Mouse (Mus musculus) midbrain, postnatal 0 days (tissue): ENCODE measurements at regions not wholly inside any gene's neighbourhood (a gene's known extent, or its start where the extent isn't known, plus 50 kb on each side); places are given as distances from the start of the nearest gene placed in this dataset.

Experiments
- ATAC-seq: fragments of 200-750 bp; cut with Nextera tagmentation; 2 replicates; pipeline ENCODE4 v1.8.0; 2017; ENCODE audit warnings: moderate number of reproducible peaks, mild to moderate bottlenecking, moderate TSS enrichment, moderate library complexity; ENCODE audit not compliant: low FRiP score
- DNase-seq: peaks from one replicate; pipeline ENCODE4 v3.0.0-alpha.2; 2015; ENCODE audit warnings: low spot score
- H3K27ac ChIP-seq: fragments of 300-500 bp; sonication (generic); 2 replicates; pipeline ENCODE4 v1.5.1; 2014; ENCODE audit warnings: low read depth, mild to moderate bottlenecking, low read length, mixed read lengths
- H3K27me3 ChIP-seq: fragments of 300-500 bp; sonication (generic); 2 replicates; pipeline ENCODE4 v1.6.1; 2014; ENCODE audit warnings: low read length, control low read depth, mixed read lengths; ENCODE audit not compliant: insufficient read depth
- H3K36me3 ChIP-seq: fragments of 300-500 bp; sonication (generic); 2 replicates; pipeline ENCODE4 v1.6.1; 2014; ENCODE audit warnings: low read length, control low read depth, mixed read lengths; ENCODE audit not compliant: insufficient read depth
- H3K4me1 ChIP-seq: fragments of 300-500 bp; sonication (generic); 2 replicates; pipeline ENCODE4 v1.6.1; 2014; ENCODE audit warnings: mild to moderate bottlenecking, control low read depth, antibody characterized with exemption, low read length, mixed read lengths; ENCODE audit not compliant: insufficient read depth
- H3K4me2 ChIP-seq: fragments of 300-500 bp; sonication (generic); 2 replicates; pipeline ENCODE4 v1.6.1; 2014; ENCODE audit warnings: low read depth, mild to moderate bottlenecking, low read length, mixed read lengths; ENCODE audit not compliant: poor library complexity, severe bottlenecking
- H3K4me3 ChIP-seq: fragments of 300-500 bp; sonication (generic); 2 replicates; pipeline ENCODE4 v1.5.1; 2014; ENCODE audit warnings: low read depth, mild to moderate bottlenecking, low read length, moderate library complexity
- H3K9ac ChIP-seq: fragments of 300-500 bp; sonication (generic); replicated peaks from 2 replicates; pipeline ENCODE4 v1.6.1; 2014; ENCODE audit warnings: mild to moderate bottlenecking, low read length, moderate library complexity, mixed read lengths; ENCODE audit not compliant: poor library complexity, severe bottlenecking
- H3K9me3 ChIP-seq: fragments of 300-500 bp; sonication (generic); 2 replicates; pipeline ENCODE4 v1.6.1; 2016; ENCODE audit warnings: low read length, control low read depth
- CTCF ChIP-seq: IDR thresholded peaks from 2 replicates; pipeline ENCODE4 v1.5.1; 2016; ENCODE audit warnings: antibody characterized with exemption, mild to moderate bottlenecking
- WGBS: fragments of 180-500 bp; shearing (Covaris S2); extraction: QIAGEN DNeasy Blood & Tissue Kit; methylation state at CpG from one replicate; pipeline ENCODE4 v1.1.7; 2014; 5-methylcytosine and 5-hydroxymethylcytosine counted together

DNA sequence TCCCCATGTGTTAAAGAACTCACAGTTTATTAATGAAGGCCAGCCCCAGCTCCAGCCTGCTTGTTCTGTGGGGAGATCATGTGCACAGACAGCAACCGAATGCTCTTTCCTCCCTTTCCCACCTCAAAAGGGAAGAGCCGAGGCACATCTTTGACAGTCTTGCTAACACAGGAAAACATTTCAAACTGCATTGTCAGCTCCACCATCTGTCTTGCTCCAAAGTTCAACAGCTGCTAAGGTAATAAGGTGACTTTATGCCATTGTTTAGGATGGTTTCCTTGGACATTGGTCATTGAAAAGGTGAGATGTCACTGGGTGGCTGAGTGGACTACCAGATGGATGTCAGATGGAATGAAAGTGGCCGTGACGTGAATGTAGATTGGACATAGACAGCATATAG lies 58.0 kb upstream of the Cep85l start:
- ATAC-seq = no peak
- H3K27me3 ChIP-seq = no peaks in the 10 kb centered on the region
- H3K27ac ChIP-seq = no peak overlapping the region
- H3K4me2 ChIP-seq = no peak overlapping the region
- no peak for TF ChIP-seq CTCF
- 0 out of 2 replicates have a peak, but pooled peaks cover 6% of the 10 kb centered on the region for H3K4me1 ChIP-seq
- no peak overlapping the region for H3K9ac ChIP-seq
- no peaks in the 10 kb centered on the region for H3K9me3 ChIP-seq
- DNase-seq = no peak
- H3K36me3 ChIP-seq = no peaks in the 10 kb centered on the region
- no peak overlapping the region for H3K4me3 ChIP-seq
- 85% methylated on average over 4 of the region's 4 CpGs for WGBS

DNA sequence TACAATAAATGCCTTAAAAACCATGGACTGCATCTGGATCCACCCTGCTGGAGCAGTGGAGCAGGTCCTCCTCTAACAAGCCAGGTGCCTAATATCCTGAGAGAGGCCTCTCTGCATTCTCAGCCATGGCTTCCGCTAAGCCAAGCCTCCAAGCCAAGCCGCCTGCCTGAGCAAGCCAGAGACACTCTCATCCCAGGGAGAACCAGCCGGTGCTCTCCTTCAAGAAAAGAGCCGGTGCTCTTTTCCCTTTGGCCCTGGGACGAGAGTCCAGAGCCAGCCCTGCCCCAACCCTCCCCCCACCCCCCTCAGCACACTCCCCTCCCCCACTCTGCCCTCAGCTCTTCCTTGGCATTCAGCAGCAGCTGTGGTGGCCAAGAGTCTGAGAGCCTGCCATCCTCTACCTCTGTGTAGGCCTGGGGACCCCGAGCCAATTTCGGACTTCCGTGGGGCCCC lies 56.3 kb upstream of the Cep85l start:
- no peak for TF ChIP-seq CTCF
- Histone ChIP-seq H3K4me2 (no peak overlapping the region), H3K4me1 (0 out of 2 replicates have a peak, but pooled peaks cover 6% of the 10 kb centered on the region), H3K9me3 (no peaks in the 10 kb centered on the region), H3K9ac (no peak overlapping the region), H3K36me3 (no peaks in the 10 kb centered on the region), H3K27ac (no peak overlapping the region), H3K27me3 (no peaks in the 10 kb centered on the region), H3K4me3 (no peak overlapping the region)
- ATAC-seq = 0 out of 2 replicates have a peak, but pooled peaks have one; percentile 24
- peak; percentile 17 for DNase-seq
- WGBS = 67% methylated on average over 8 of the region's 8 CpGs

DNA sequence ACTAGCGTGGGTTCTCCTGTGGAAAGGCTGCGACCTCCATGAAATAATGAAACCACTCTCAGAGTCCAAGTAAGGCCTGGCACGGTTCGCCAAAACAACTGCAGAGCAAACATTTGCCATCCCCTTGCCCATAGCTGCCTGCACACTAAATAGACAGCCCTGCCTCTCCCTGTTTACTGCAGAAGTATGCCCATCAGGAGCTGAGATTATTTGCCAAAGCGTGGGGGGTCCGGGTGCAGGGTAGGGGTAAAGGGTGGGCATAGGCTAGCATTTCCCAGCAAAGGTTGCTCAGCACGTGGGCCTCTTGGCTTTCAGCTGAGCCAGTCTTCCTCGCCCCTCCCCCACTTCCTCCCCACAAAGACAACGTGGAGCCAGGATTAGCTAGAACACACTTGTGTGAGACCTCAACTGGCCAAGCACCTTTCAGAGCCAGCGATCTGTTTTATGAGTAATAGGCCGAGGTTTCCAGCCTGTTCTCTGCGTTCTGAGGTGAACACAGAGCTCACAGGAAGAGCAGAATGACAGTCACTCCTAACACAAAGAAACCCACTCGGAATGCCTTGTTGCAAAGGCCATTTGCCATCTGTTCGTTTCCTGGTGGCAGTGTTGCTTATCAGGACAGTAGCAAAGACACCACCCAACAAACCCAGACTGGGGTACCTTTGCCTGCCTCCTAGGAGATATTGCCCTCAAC lies 55.6 kb upstream of the Cep85l start:
- H3K36me3 ChIP-seq = no peaks in the 10 kb centered on the region
- H3K4me1 ChIP-seq = 0 out of 2 replicates have a peak, but pooled peaks cover 6% of the 10 kb centered on the region
- no peak for TF ChIP-seq CTCF
- ATAC-seq = no peak
- H3K9ac ChIP-seq = no peak overlapping the region
- WGBS = 58% methylated on average over 14 of the region's 14 CpGs
- no peak overlapping the region; the same call in none of the 2 replicates for H3K27ac ChIP-seq
- H3K4me2 ChIP-seq = no peak overlapping the region
- H3K9me3 ChIP-seq = no peaks in the 10 kb centered on the region
- no peak overlapping the region for H3K4me3 ChIP-seq
- DNase-seq = peak; percentile 42
- no peaks in the 10 kb centered on the region for H3K27me3 ChIP-seq

DNA sequence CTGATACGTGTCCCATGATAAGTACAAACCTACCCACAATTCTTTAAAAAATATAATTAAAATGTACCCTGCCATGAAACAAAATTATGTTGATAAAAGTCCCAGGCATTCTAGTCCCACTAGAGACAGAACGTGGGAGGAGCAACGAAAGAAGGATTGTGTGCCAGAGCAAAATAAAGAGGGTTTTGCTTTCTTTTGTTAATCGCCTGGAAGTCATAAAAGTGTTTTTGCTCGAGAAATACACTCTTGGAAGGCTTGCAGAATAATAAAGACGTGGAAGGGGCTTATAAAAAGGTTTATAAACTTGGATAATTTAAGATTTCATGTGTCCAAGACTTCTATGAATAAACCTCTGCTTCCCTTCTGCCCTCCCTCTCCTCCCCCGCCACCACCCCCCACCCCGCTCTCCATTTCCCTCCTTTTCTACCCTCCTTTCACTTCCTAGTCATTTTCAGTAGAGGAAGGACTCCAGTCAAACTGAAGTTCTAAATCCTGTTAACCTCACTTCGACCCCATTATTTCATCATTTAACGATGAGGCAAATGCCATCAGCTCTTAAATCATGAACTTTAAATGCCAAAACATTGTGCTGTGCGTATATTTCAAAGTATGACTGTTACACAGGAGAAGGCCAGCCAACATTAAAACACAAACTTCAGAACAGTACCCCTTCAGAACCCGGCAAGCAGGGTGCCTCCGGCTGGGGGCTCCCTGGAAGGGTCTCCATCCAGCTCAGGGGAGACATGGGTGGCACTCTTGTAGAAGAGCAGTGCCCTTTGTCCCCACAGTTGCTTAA lies 54.8 kb upstream of the Cep85l start:
- H3K9me3 ChIP-seq = no peaks in the 10 kb centered on the region
- no peak overlapping the region for H3K9ac ChIP-seq
- no peak overlapping the region for H3K4me2 ChIP-seq
- no peaks in the 10 kb centered on the region for H3K36me3 ChIP-seq
- no peak for DNase-seq
- WGBS = 71% methylated on average over 13 of the region's 13 CpGs
- no peak for TF ChIP-seq CTCF
- H3K4me1 ChIP-seq = peaks cover 9% of the 10 kb centered on the region; the same call in 1 of the 2 replicates
- H3K4me3 ChIP-seq = no peak overlapping the region
- no peak overlapping the region; the same call in 1 of the 2 replicates for H3K27ac ChIP-seq
- ATAC-seq = no peak
- H3K27me3 ChIP-seq = no peaks in the 10 kb centered on the region

DNA sequence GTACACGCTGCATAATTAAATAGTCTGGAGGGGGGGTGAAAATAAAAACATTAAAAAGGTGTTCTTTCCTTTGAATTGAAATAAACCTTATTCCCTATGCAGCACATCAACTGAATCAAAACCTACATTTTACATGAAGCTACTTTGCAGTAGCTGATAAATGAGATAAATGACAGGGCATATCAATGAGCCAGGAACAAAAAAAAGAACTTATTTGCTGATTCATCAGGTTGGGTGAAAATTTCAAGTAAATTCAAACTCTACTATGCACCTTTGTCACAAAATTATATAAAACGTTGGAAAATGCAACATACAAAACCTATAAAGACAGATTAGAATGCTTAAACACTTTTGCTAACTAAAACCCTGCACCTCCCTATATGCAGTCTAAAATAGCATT lies 53.0 kb upstream of the Cep85l start:
- no peak overlapping the region for H3K27ac ChIP-seq
- no peak overlapping the region for H3K4me3 ChIP-seq
- no peaks in the 10 kb centered on the region for H3K36me3 ChIP-seq
- H3K27me3 ChIP-seq = no peaks in the 10 kb centered on the region
- no peak overlapping the region for H3K9ac ChIP-seq
- no peaks in the 10 kb centered on the region for H3K9me3 ChIP-seq
- 78% methylated on average over 2 of the region's 2 CpGs for WGBS
- no peak overlapping the region for H3K4me2 ChIP-seq
- H3K4me1 ChIP-seq = peaks cover 12% of the 10 kb centered on the region; the same call in 1 of the 2 replicates
- ATAC-seq (no peak), DNase-seq (no peak)
- TF ChIP-seq CTCF = no peak
